Mouse (Mus musculus) liver, embryonic 11.5 days (tissue): ENCODE data around the gene Eif4e3. TPM values are rescaled to one million over a fixed set of nuclear protein-coding genes. Genes with fewer than 3 reads are reported as not detected.

Source experiments
- ATAC-seq: fragments of 200-750 bp; cut with Nextera tagmentation; replicated peaks from 2 replicates; pipeline ENCODE4 v1.8.0; 2017; ENCODE audit warnings: moderate number of reproducible peaks, mild to moderate bottlenecking, moderate TSS enrichment, moderate library complexity; ENCODE audit not compliant: low FRiP score
- DNase-seq: peaks from one replicate; pipeline ENCODE4 v3.0.0-alpha.2; 2017; ENCODE audit warnings: low spot score
- H3K27ac ChIP-seq: fragments of 300-500 bp; sonication (generic); 2 replicates; pipeline ENCODE4 v1.5.1; 2014; ENCODE audit warnings: mild to moderate bottlenecking, low read depth, low read length, control low read depth
- H3K27me3 ChIP-seq: fragments of 300-500 bp; sonication (generic); replicated peaks from 2 replicates; pipeline ENCODE4 v1.6.1; 2014; ENCODE audit warnings: low read length, mixed read lengths; ENCODE audit not compliant: control insufficient read depth, insufficient read depth
- H3K36me3 ChIP-seq: fragments of 300-500 bp; sonication (generic); 2 replicates; pipeline ENCODE4 v1.6.1; 2014; ENCODE audit warnings: mild to moderate bottlenecking, low read length, moderate library complexity, mixed read lengths; ENCODE audit not compliant: control insufficient read depth, insufficient read depth
- H3K4me1 ChIP-seq: fragments of 300-500 bp; sonication (generic); replicated peaks from 2 replicates; pipeline ENCODE4 v1.6.1; 2014; ENCODE audit warnings: low read length, mixed read lengths; ENCODE audit not compliant: control insufficient read depth, insufficient read depth
- H3K4me2 ChIP-seq: fragments of 300-500 bp; sonication (generic); 2 replicates; pipeline ENCODE4 v1.6.1; 2014; ENCODE audit warnings: mild to moderate bottlenecking, control low read depth, moderate library complexity
- H3K4me3 ChIP-seq: fragments of 300-500 bp; sonication (generic); 2 replicates; pipeline ENCODE4 v1.5.1; 2014; ENCODE audit warnings: low read depth, low read length, control low read depth
- H3K9ac ChIP-seq: fragments of 300-500 bp; sonication (generic); 2 replicates; pipeline ENCODE4 v1.6.1; 2014; ENCODE audit warnings: low read depth, low read length, control low read depth
- H3K9me3 ChIP-seq: fragments of 300-500 bp; sonication (generic); 2 replicates; pipeline ENCODE4 v1.6.1; 2016; ENCODE audit warnings: low read length, inconsistent platforms, mixed read lengths; ENCODE audit not compliant: control insufficient read depth
- WGBS: fragments of 180-500 bp; shearing (Covaris S2); extraction: QIAGEN DNeasy Blood & Tissue Kit; methylation state at CpG from one replicate; pipeline ENCODE4 v1.1.7; 2014; 5-methylcytosine and 5-hydroxymethylcytosine counted together
- polyA plus RNA-seq: library from polyadenylated mRNA; unstranded; fragments of >200 nt; fragmentation: Nextera tagmentation; extraction: Ambion mirVana; gene quantifications from 2 replicates; pipeline ENCODE4 v1.2.1, GENCODE M21; 2014

Gene Eif4e3
- polyA plus RNA-seq, 1 experiment from 2014 or later: 4.1 TPM

GRCm38 (mm10) chr6:99654343-99654742 lies 12.2 kb downstream of the Eif4e3 start:
- no peak overlapping the region for H3K4me3 ChIP-seq
- no peaks in the 10 kb centered on the region for H3K9me3 ChIP-seq
- H3K27ac ChIP-seq: no peak overlapping the region
- ATAC-seq: no peak
- WGBS: 77% methylated on average over 5 of the region's 5 CpGs
- no peak overlapping the region for H3K9ac ChIP-seq
- H3K4me1 ChIP-seq: no peaks in the 10 kb centered on the region; the same call in 1 of the 2 replicates
- H3K27me3 ChIP-seq: no peaks in the 10 kb centered on the region
- no peak for DNase-seq
- no peak overlapping the region for H3K4me2 ChIP-seq
- no peaks in the 10 kb centered on the region for H3K36me3 ChIP-seq

- Histone ChIP-seq H3K27ac (no peak overlapping the region), H3K36me3 (no peaks in the 10 kb centered on the region), H3K9me3 (no peaks in the 10 kb centered on the region), H3K4me3 (no peak overlapping the region), H3K4me1 (no peaks in the 10 kb centered on the region; the same call in 1 of the 2 replicates), H3K27me3 (no peaks in the 10 kb centered on the region), H3K4me2 (no peak overlapping the region), H3K9ac (no peak overlapping the region)
- WGBS: 75% methylated on average over 2 of the region's 2 CpGs
- DNase-seq (no peak), ATAC-seq (no peak)
Measured at GRCm38 (mm10) chr6:99652341-99652740, 14.2 kb downstream of the Eif4e3 start.

- 39% methylated on average over 2 of the region's 2 CpGs for WGBS
- H3K36me3 ChIP-seq: no peaks in the 10 kb centered on the region
- H3K4me1 ChIP-seq: no peaks in the 10 kb centered on the region
- no peak overlapping the region for H3K4me2 ChIP-seq
- ATAC-seq (no peak), DNase-seq (no peak)
- H3K27ac ChIP-seq: no peak overlapping the region
- H3K9ac ChIP-seq: no peak overlapping the region
- no peak overlapping the region for H3K4me3 ChIP-seq
- no peaks in the 10 kb centered on the region for H3K27me3 ChIP-seq
- no peaks in the 10 kb centered on the region for H3K9me3 ChIP-seq
Measured at GRCm38 (mm10) chr6:99649307-99649706, 17.3 kb downstream of the Eif4e3 start.

- no peak overlapping the region for H3K27ac ChIP-seq
- H3K27me3 ChIP-seq: no peaks in the 10 kb centered on the region
- ATAC-seq (no peak), DNase-seq (no peak)
- H3K9me3 ChIP-seq: no peaks in the 10 kb centered on the region
- WGBS: 43% methylated on average over 10 of the region's 10 CpGs
- H3K9ac ChIP-seq: no peak overlapping the region
- H3K4me1 ChIP-seq: no peaks in the 10 kb centered on the region
- H3K4me3 ChIP-seq: no peak overlapping the region
- H3K36me3 ChIP-seq: no peaks in the 10 kb centered on the region
- H3K4me2 ChIP-seq: no peak overlapping the region
Measured at GRCm38 (mm10) chr6:99646344-99646743, 20.2 kb downstream of the Eif4e3 start.

- Histone ChIP-seq H3K27me3 (no peaks in the 10 kb centered on the region), H3K4me3 (no peak overlapping the region), H3K36me3 (no peaks in the 10 kb centered on the region), H3K27ac (no peak overlapping the region), H3K9me3 (no peaks in the 10 kb centered on the region), H3K4me2 (no peak overlapping the region), H3K9ac (no peak overlapping the region), H3K4me1 (no peaks in the 10 kb centered on the region)
- ATAC-seq (no peak), DNase-seq (no peak)
- 67% methylated on average over 5 of the region's 5 CpGs for WGBS
Measured at GRCm38 (mm10) chr6:99644876-99645275, 21.7 kb downstream of the Eif4e3 start.

GRCm38 (mm10) chr6:99644386-99644785 lies 22.2 kb downstream of the Eif4e3 start:
- Histone ChIP-seq H3K36me3 (no peaks in the 10 kb centered on the region), H3K4me1 (no peaks in the 10 kb centered on the region), H3K4me2 (no peak overlapping the region), H3K4me3 (no peak overlapping the region), H3K27ac (no peak overlapping the region), H3K9me3 (no peaks in the 10 kb centered on the region), H3K9ac (no peak overlapping the region), H3K27me3 (no peaks in the 10 kb centered on the region)
- DNase-seq (no peak), ATAC-seq (no peak)
- 71% methylated on average over 5 of the region's 5 CpGs for WGBS

- no peak overlapping the region for H3K4me2 ChIP-seq
- ATAC-seq (no peak), DNase-seq (no peak)
Measured at GRCm38 (mm10) chr6:99643439-99644199, 23.0 kb downstream of the Eif4e3 start.

GRCm38 (mm10) chr6:99637456-99637855 lies 29.1 kb downstream of the Eif4e3 start:
- Histone ChIP-seq H3K36me3 (no peaks in the 10 kb centered on the region), H3K4me2 (no peak overlapping the region), H3K9ac (no peak overlapping the region), H3K4me1 (no peaks in the 10 kb centered on the region), H3K9me3 (no peaks in the 10 kb centered on the region), H3K27me3 (no peaks in the 10 kb centered on the region), H3K4me3 (no peak overlapping the region), H3K27ac (no peak overlapping the region)
- DNase-seq (no peak), ATAC-seq (no peak)
- WGBS: 76% methylated on average over 4 of the region's 4 CpGs

More at GRCm38 (mm10) chr6:99643439-99644199, 23.0 kb downstream of the Eif4e3 start:
- WGBS: 57% methylated on average over 10 of the region's 10 CpGs
- Histone ChIP-seq H3K4me1 (no peaks in the 10 kb centered on the region), H3K27me3 (no peaks in the 10 kb centered on the region), H3K9me3 (no peaks in the 10 kb centered on the region), H3K4me3 (no peak overlapping the region), H3K36me3 (no peaks in the 10 kb centered on the region), H3K27ac (no peak overlapping the region), H3K9ac (no peak overlapping the region)

- Histone ChIP-seq H3K4me3 (no peak overlapping the region), H3K4me2 (no peak overlapping the region), H3K27me3 (no peaks in the 10 kb centered on the region), H3K4me1 (no peaks in the 10 kb centered on the region), H3K27ac (no peak overlapping the region), H3K9ac (no peak overlapping the region), H3K36me3 (no peaks in the 10 kb centered on the region), H3K9me3 (no peaks in the 10 kb centered on the region)
- WGBS: 71% methylated on average over 8 of the region's 8 CpGs
- DNase-seq: no peak
- ATAC-seq: no peak
Measured at GRCm38 (mm10) chr6:99636801-99637200, 29.8 kb downstream of the Eif4e3 start.
